Mouse (Mus musculus) layer of hippocampus, adult 6 months (tissue): Measurements from ENCODE around the gene Wdr66. TPM values are rescaled to one million over a fixed set of nuclear protein-coding genes. Genes with fewer than 3 reads are reported as not detected.

Source experiments
- long read RNA-seq, 2 experiments: library from polyadenylated mRNA; unstranded; transcript quantifications; one replicate each; pipeline ENCODE4 v2.0.0; 2019 to 2020
- polyA plus RNA-seq: library from polyadenylated mRNA; unstranded; fragments of <200 nt; fragmentation: Nextera tagmentation; gene quantifications from 2 replicates; pipeline ENCODE4 v1.2.3, GENCODE M21; 2021

Wdr66 gene
- 0.54 and 0.68 TPM in 2 replicates for polyA plus RNA-seq
- long read RNA-seq, experiment 1, partial matches to known transcripts: 2 of 3 reads
- long read RNA-seq, experiment 1, other reads (novel, unspliced or antisense): 1 of 3 reads
- long read RNA-seq, experiment 2, partial matches to known transcripts: 2 of 2 reads
- long read RNA-seq, experiment 2, other reads (novel, unspliced or antisense): 0 of 2 reads

GRCm38 (mm10) chr5:123251834-123252233 lies at the start of gene Wdr66:
TSS of gene Wdr66 (plus strand) at chr5:123252102.

GRCm38 (mm10) chr5:123343707-123344627 lies 92.1 kb downstream of the Wdr66 start, which contains the start of gene Bcl7a:
TSS of gene Bcl7a (plus strand) at chr5:123343834.

Other genes with a start within 250 kb of the Wdr66 start
- gene Orai1, start 237.0 kb upstream of the Wdr66 start, polyA plus RNA-seq: 3.6 and 4.5 TPM in 2 replicates
- 3.0 and 3.4 TPM in 2 replicates for gene Morn3, start 205.1 kb upstream of the Wdr66 start, polyA plus RNA-seq
- 6.7 and 6.8 TPM in 2 replicates for gene Tmem120b, start 183.7 kb upstream of the Wdr66 start, polyA plus RNA-seq
- 30.2 and 33.5 TPM in 2 replicates for gene Rhof, start 119.4 kb upstream of the Wdr66 start, polyA plus RNA-seq
- gene Setd1b, start 109.9 kb upstream of the Wdr66 start, polyA plus RNA-seq: 2.7 and 3.4 TPM in 2 replicates
- 45.6 and 47.6 TPM in 2 replicates for gene Psmd9, start 82.7 kb upstream of the Wdr66 start, polyA plus RNA-seq
- gene Hpd, start 69.4 kb upstream of the Wdr66 start, polyA plus RNA-seq: not detected in 2 replicates
- 13.1 and 13.8 TPM in 2 replicates for gene Bcl7a, start 91.7 kb downstream of the Wdr66 start, polyA plus RNA-seq
- gene Mlxip, start 142.7 kb downstream of the Wdr66 start, polyA plus RNA-seq: 4.1 and 6.3 TPM in 2 replicates
- gene Lrrc43, start 237.2 kb downstream of the Wdr66 start, polyA plus RNA-seq: 0.53 and 0.72 TPM in 2 replicates
- not detected in 2 replicates for gene Il31, start 237.4 kb downstream of the Wdr66 start, polyA plus RNA-seq